Mouse (Mus musculus) A20 (cell line): ENCODE measurements at regions not wholly inside any gene's neighbourhood (a gene's known extent, or its start where the extent isn't known, plus 50 kb on each side); places are given as distances from the start of the nearest gene placed in this dataset.

Experiments
- DNase-seq: peaks from one replicate; pipeline ENCODE4 v3.0.0-alpha.2; 2011; ENCODE audit warnings: low read depth, low spot score

DNA sequence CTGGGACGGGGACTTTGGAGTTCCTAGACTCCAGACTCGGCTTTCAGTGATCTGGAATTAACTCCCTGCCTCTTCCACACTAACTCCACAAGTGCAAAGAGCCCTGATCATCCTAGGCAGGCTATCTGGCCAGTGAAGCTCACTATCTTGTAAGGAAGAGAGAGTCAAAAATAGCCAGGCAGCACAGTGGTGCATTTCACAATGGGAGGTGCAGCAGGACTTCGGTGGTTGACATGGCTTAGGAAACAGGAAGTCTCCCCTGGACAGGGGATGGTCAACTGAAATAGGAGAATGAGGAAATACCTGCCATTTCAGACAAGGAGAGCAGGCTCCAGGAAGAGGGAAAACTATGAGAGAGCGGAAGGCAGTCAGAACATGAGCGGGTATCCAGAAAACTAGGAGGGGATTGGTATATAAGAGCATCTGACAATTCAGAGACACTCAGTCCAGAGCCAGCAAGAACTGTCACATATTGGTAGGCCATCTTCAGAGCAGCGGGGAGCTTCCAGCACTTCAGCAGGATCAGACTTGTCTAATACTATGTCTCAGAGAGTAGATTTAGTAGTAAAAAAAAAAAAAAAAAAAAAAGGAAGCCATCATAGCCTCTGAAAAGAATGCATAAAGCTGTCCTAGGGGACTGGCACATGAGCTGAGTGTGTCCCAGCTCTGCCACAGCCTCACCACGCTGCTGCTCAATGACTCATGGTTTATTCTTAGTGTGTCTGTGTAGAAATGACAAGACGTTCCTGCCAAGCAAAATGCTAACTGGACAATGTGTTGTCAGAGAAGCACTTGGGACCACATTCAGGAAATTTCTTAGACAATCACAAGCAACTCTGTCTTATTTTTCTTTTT lies 184.5 kb upstream of the Cpeb2 start:
- DNase-seq = no peak

DNA sequence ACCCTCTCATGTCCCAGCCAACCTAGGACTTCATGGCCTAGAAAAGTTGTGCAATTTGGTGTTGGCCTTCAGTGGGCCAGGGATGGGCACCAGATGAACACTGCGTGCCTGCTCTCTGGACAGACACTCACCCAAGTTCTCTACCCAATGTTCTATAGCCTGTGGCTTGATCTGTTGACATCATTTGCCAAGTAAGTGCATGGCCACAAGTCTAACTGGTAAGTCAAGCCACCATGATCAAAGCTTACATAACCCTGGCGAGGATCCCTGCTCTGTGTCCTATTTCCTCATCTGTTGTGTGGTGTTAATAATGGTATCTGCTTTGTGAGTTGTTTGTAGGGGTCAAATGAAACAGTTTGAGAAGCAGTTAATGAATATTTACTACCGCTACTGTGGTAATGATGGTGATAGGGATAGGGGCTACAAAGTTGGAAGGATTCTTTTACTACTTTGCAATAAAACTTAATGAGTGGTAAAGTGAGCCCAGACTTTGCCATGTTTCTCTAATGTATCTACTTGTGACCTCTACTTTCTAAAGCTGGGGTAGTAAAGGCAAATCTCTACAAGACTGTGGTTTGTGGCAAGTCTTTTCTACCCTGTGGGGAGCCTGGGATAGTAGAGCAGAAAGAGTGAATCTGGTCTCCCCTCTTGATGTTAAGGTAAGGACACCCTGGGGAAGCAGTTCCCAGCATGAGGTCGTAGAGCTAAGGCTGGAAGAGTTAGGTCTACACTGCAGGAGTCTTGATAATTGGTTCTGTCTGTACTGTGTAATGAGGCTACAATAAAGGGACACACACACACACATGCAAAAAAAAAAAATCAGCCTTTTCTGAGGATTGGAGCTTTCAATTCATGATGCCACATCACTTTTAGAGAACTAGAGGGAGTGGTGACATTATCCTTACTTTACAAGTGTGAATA lies 183.3 kb upstream of the Cpeb2 start:
- DNase-seq = no peak

DNA sequence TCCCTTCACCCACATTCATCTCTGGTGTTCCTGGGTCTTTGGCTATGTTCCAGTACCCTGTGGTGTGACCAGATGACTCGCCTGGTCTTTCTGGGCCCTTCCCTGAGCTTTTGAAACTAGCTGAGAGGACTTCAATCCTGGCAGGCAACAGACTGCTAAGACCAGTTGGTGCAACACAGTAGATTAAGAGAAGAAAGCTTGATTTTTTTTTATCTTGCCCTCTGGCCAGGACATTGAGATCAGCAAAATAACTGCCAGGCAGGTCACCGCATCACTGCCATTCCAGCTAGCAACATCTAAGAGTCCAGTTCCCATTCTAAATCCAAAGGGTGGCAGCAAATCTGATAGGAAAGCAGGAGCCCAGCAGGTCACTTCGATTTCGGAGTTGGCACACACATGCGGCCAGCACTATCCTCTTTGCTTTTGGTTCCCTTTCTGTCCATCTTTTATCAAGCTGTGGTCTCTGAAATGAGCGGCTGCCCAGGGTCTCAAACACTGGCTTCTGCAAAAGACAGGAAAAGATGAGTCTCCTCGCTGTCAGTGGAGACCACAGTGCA lies 181.9 kb upstream of the Cpeb2 start:
- no peak for DNase-seq

DNA sequence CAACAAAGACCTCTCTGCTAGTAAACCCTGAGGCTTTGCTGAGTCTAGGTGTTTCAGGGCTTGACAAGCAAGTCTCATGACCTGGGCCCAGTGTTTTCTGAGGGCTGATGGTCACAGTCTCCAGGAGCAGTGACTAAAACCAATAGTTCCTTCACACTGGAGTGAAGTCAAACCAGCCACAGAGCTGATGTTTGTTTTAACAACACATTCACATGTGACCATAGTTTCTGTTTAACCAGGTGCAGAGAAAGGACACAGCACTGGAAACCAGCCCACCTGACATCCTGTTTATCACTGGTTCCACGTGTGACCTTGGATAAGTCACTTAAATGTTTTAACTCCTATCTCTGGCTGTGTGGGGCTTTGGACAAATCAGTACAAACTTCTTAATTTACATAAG lies 180.3 kb upstream of the Cpeb2 start:
- DNase-seq = peak; percentile 56

DNA sequence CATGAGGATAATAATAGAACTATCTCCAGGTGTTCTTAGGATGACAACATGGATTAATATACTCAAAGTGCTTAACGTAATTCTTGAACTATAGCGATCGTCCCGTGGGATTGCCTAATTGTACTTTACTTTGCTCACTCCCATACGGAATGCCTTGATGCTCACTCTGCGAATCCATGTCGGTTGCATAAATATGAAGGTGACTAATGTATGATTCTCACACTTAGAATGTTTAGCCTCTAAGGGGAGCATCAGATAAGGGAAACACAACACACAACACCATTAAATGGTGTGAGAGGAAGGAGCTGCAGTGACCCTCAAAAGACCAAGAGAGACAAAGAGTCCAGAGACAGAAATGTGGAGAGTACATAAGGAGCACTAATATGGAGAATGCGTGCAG lies 178.4 kb upstream of the Cpeb2 start:
- no peak for DNase-seq

DNA sequence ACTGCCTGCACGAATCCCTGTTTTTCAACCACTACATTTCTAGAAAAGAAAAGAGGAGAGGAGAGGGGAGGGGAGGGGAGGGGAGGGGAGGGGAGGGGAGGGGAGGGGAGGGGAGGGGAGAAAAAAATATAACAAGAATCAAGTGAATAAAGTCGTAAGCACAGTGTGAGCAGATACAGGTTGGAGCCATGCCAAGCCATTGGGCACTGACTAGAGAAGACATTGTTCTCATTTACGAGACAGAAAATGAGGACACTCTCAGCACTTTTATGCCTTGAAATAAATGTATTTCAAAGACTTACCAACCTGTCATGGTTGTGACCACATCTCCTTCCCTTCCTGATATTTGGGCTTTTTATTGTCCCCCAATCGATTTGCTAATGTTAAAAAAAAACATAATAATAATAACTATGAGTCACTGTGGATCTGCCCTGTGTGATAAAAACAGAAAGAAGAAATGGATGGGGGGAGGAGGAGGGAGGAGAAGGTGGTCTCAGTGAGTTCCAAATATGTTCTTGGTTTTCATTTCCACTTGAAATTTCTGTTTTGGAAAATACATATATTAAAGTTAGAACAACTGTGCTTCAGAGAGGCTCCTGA lies 177.8 kb upstream of the Cpeb2 start:
- no peak for DNase-seq

DNA sequence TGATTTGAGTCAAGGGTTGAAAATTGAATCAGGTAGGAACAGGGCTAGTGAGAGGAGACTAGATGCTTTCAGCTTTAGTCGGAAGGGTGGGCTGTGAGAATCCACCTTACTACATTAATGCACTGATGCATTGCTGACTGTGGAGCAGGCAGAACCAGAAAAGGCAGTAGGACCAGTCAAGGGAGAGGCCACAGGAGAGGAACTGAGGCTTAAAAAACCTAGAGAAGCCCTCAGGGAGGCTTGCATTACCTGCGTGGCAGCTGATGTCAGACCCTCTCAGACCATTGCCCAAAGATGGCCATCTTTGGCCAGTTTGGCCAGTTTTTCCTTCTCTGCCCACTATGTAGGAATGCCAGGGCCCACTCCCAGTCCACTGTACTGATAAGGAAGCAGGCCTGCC lies 176.5 kb upstream of the Cpeb2 start:
- no peak for DNase-seq

DNA sequence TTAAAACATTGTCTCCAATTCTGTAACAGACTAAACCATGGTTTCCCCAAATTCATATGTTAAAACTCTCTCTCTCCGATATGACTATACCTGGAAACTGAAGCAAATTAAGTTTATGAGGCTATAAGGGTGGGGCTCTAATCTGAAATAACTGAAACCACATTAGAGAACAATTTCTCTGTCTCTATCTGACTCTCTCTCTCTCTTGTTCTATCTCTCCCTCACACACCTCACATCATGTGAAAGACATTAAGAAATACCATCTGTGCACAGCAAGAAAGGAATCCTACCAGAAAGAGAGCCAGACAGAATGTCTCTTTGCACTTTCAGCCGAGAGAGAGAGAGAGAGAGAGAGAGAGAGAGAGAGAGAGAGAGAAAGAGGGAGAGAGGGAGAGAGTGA lies 171.7 kb upstream of the Cpeb2 start:
- DNase-seq = no peak

DNA sequence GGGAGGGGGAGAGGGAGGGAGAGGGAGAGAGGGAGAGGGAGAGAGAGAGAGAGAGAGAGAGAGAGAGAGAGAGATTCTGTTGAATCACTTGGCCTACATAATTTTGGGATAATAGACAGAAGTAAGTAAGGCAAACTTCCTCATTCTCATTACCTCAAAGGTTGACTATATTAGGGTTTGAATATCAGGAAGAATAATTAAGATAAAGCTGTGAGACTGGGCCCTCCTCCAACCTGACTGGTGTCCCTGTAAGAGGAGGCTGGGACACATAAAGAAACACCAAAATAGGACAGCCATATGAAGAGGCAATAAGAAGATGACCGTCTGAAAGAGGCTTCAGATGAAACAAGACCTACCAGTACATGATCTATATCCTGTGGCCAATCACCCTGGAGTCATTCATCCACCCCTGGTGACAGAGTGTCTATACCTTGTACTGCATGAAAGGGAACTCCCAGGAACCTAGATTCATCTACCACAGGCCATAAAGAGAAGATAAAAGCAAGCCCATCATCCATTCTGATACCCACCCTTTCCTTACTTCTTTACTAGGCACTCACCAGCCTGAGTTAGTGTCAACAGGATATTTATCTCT lies 171.1 kb upstream of the Cpeb2 start:
- no peak for DNase-seq

DNA sequence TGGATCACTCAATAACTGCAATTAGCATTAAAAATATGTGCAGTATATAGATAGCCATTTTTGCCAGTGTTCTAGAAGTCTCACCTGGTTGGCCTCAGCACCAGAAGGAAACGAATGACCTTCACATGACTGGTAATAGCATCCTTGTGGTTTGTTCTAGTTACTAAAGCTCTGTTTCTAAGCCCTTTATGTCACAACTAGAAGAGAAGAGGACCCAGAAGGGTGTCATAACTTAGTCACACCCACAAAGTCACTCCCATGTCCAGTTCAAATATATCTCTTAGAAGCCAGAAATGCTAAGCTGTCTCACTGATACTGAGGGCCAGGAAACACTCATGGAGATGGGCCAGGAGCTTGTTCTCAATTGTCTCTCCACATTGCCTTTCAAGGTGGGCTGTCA lies 170.5 kb upstream of the Cpeb2 start:
- DNase-seq = no peak

DNA sequence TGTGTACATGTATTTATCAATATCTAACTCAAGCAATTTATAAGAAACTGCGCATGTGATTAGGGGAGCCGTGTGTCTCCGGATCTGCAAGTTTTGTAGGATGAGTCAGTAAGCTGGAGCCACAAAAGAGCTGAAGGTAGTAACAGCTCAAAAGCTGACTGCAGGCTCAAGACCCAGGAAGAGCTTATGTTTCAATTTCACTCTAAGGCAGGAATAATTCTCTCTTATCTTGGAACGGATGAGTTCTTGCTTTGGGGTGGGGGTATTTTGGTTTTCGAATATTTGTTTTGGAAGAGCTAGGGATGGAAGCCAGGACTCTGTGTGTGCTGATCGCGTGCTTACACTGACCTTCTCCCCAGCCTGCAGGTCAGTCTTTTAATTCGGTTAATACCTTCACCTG lies 169.6 kb upstream of the Cpeb2 start:
- DNase-seq = no peak

DNA sequence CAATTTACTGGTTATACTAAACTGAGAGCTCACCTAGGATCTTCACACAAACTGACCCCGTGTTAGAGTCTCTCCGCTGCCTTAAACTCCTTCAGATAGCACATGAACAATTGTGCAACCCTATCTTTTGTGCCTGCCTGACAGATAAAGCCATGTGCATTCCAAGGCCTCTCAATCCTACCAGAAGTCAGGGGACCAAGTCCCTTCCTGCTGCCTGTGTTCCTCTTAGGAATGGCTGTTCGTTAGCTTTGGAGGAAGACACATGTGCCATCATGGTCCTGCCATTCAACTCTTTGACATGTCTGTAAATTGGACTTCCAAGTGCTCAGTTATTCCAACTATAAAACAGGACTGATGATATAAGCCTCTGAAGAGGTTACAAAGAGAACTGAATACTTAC lies 161.4 kb upstream of the Cpeb2 start:
- no peak for DNase-seq

DNA sequence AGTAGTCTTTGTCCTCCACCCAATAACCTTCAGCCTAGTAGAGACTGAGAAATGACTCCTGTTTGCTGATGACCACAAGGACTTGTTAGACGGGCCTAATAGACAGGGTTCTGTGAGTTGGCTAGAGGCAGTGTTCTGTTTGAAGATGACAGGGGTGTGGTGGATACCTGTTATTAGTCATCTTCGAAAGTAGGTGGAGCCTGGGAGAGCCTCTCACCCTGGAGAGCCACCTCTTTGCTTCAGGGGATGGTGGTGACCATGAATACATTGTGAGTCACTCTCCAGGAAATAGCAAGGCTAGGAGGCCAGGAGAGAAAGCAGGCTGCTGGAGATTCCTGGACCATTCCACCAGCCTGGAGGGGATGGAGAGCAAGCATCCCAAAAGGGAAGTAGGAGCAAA lies 160.6 kb upstream of the Cpeb2 start:
- DNase-seq = no peak

DNA sequence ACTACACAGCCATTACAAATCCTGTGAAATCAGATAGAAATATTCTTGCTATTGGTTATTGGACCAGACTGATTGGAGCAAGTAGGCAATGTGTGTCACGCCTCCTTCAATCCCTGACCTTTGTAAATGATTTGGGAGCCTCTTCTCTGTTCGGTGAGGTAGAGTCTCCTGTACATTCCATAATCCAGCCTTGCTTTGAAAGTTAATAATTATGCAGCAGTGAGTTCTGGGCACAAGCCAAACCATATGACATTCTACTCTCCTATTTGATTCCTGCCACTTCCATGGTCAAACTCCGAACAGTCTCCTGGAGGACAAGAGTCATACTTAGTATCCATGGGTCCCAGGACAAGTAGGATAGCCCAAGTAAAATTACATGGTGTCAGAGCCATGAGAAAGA lies 158.4 kb upstream of the Cpeb2 start:
- no peak for DNase-seq

DNA sequence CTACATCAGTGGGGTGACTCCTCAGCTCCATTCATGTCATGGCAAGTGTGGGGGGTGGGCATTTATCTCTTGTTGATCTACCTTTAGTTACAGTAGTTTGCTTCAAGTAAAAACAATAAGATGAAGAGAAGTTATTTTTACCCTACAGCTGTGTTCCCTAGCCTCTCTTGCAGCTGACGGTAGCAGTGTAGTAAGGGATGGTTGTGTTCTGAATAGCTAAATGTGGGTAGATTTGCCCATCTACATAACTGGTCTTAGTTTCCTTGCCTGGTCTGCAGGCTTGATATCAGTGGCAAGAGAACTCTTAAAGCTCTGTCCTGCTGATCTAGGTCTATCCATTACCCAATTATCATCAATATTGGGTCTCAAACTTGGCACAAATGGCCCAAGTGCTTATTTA lies 152.7 kb upstream of the Cpeb2 start:
- no peak for DNase-seq

DNA sequence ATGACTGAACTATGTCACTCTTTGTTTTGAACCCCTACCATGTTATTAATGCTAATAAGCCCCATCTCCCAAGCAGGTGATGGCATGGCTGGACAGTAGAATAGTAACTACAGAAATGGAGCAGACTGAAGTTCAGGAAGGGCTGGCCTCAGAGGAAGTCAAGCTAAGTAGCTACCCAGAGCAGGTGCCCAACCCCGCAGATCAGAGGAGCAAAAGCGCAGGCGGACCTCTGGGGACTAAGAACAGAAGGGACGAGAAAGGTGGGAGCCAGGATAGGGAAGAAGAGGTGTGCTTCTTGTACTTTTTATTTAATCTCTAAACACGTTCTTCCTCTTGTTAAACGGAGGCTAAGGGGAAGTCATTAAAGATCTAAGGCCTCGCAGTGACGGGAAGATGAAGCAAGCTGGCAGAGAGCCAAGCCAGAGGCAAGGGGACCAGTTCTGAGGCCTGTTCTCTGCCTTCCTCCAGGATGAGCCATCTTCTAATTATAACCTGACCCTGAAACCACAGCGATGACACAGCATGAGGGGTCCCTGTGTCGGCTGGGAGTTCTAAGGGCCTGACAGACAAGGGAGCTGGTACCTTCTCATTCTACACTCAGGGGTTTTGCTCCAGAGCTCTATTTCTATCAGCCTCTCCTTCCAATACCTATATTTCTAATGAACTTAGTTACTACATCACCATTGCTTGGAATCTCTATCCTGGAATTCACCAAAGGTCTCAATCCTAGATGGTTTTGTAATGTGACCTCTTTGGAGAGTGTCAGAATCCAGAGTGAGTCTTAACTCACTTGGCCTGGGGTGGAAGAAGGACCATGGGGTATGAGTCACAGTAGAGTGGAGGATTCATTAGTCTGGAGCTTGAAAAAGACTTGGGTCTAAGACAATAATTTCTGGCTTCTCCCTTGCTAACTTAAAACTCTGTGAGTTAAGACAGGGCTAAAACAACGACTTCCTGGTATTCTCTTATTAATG lies 151.1 kb upstream of the Cpeb2 start:
- no peak for DNase-seq

DNA sequence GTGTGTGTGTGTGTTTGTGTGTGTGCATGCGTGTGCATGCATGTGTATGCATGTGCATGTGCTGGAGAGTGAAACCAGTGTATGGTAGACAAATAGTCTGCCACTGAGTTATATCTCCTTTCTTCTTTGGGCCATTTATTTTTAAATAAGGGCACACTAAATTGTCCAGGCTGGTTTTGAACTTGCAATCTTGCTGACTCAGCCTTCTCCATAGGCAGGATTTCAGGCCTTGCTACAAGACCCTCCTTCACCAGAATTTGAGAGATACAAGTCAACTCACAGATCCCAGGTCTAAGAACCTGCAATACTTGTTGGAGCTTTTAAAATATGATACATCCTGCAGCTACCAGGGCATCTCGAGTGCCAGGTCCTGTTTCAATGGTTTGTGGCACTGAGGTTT lies 145.9 kb upstream of the Cpeb2 start:
- no peak for DNase-seq

DNA sequence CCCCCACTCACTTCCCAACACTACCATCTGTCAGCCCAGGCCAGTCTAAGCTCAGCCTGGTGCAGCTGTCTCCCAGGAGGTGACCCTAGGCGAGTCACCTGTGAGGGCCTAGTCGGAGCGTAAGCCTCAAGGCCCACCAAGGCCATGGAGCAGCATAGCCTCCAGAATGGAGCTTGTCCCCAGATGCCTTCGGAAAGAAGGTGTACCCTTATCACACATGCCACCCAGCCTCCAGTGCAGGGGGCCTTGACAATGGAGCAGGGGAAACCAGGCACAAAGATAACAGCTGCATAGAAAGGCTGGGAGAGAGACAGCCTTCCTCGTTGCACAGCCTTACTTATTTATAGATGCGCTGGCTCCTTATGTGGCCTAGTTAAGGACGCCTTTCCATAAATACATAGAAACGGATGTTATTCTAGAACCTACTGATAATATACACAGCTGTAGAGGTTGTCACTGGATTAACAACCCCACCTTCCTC lies 145.0 kb upstream of the Cpeb2 start:
- DNase-seq = no peak

DNA sequence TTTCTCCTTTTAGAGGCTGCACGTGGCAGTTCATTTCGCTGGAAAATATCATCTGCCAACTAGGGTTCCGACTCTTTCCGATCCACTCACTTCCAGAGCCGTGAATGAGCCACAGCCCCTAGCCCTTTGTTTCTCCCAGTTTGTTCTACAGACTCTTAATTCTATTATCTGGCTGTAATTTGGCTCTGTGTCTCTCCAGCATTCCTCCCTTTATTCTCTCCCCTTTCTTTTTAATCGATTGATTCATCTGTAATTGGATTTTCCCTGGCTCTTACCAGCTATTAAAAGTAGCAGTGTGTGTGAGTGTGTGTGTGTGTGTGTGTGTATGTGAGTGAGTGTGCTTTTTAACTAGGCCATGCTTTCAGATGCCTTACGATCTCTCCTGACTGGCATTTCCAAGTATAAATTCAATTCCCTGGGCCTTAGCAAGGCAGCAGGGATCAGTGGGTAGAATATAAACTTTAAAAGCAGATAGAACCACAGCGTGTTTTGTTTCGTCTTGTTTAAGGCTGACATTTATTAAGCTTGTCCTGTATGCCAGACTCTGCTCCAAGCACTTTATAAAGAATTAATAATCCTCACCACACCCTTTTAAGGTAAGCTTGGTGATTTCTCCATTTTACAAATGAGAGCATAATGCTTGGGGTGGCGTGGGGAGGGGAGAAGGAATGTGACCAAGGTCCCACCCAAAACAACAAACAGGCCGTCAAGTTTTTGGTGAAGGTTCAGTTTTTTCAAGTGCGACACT lies 144.1 kb upstream of the Cpeb2 start:
- DNase-seq = no peak

DNA sequence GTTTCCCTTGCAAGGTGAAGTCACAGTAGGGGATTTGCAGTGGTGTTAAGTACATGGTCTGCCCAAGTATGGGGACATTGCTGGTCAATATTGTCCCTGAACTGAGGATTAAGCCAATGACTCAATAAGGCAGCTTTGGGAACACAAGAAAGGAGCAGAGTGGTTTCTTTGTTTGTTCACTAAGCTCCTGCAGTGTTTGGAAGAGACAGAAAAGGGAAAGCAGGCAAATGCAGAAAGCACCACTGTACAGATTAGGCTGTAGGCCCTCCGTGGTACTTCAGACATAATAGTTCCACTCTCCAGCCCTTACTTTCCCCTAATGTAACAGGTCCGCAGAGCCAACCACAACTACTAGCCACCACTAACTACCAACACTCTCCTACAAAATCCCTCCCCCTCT lies 143.5 kb upstream of the Cpeb2 start:
- no peak for DNase-seq
